Mouse (Mus musculus): ENCODE measurements around the gene Tbc1d2.

DNA sequence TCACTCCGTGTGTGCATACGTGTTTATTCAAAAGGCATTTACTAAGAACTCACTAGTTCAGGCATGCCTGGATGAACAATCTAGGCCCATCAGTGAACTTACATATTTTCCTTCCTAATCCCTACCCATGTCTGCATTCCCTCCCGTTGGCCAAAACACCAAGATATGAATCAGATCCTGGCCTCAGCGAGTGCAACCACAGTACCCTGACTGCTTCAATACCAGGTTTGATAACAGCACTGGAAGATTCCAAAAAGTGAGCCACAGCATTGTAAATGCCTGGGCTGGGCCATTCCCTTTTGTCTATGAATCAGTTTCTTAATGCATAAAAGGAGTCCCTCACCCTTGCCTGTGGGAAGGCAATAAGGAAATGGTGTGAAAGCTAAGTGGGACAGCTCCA, 848 bp downstream of the Tbc1d2 start:
- TF ChIP-seq POLR2A (IDR thresholded peaks at IDR 0.05; ENCODE audit: borderline replicate concordance, insufficient read depth, low read length) (no peak), CTCF (IDR thresholded peaks at IDR 0.05; ENCODE audit: borderline replicate concordance, insufficient read depth, low read depth, low read length) (no peak)
